Mouse (Mus musculus) megakaryocyte, embryonic 14.5 days (primary cell): ENCODE data around the gene Pole3. TPM values are rescaled to one million over a fixed set of nuclear protein-coding genes. Genes with fewer than 3 reads are reported as not detected.
"Not testable (repeated sequence)": the region's sequence is repeated elsewhere in the genome, so short reads cannot be mapped to it uniquely, and the experiment has no call there.

Experiments used
- H3K27me3 ChIP-seq: replicated peaks from 2 replicates; pipeline ENCODE3; 2012; ENCODE audit warnings: inconsistent platforms
- H3K36me3 ChIP-seq: replicated peaks from 2 replicates; pipeline ENCODE3; 2012; ENCODE audit warnings: low read length, inconsistent platforms, mixed read lengths
- H3K4me1 ChIP-seq: 2 replicates; pipeline ENCODE4 v1.6.1; 2012; ENCODE audit warnings: inconsistent platforms
- H3K4me3 ChIP-seq: replicated peaks from 2 replicates; pipeline ENCODE3; 2012; ENCODE audit warnings: moderate library complexity, mild to moderate bottlenecking, inconsistent platforms
- H3K9me3 ChIP-seq: 2 replicates; pipeline ENCODE4 v1.6.1; 2012; ENCODE audit warnings: inconsistent platforms
- FLI1 ChIP-seq: IDR thresholded peaks from 2 replicates; pipeline ENCODE4 v1.6.1; 2012; ENCODE audit warnings: low read length, inconsistent platforms, mixed read lengths
- GATA1 ChIP-seq: IDR thresholded peaks from 3 replicates; pipeline ENCODE4 v1.6.1; 2012; ENCODE audit warnings: mixed read lengths, low read length, inconsistent platforms, borderline replicate concordance
- polyA plus RNA-seq: library from polyadenylated mRNA; stranded (reverse); fragments of >175 nt; gene quantifications from 2 replicates; pipeline ENCODE4 v1.2.3, GENCODE M21; 2012; ENCODE audit warnings: low replicate concordance; ENCODE audit not compliant: insufficient read depth

Pole3 gene
- polyA plus RNA-seq, 1 experiment: 21.6 TPM

- Histone ChIP-seq H3K4me1 (peaks cover 12% of the 10 kb centered on the region), H3K27me3 (peaks cover 39% of the 10 kb centered on the region), H3K36me3 (peaks cover 10% of the 10 kb centered on the region), H3K4me3 (peak overlapping the region; percentile 24), H3K9me3 (no peaks in the 10 kb centered on the region)
- TF ChIP-seq GATA1 (no peak), FLI1 (no peak)
These were observed 30.6 kb downstream of the Pole3 start for GRCm38 (mm10) chr4:62494230-62494629.

DNA sequence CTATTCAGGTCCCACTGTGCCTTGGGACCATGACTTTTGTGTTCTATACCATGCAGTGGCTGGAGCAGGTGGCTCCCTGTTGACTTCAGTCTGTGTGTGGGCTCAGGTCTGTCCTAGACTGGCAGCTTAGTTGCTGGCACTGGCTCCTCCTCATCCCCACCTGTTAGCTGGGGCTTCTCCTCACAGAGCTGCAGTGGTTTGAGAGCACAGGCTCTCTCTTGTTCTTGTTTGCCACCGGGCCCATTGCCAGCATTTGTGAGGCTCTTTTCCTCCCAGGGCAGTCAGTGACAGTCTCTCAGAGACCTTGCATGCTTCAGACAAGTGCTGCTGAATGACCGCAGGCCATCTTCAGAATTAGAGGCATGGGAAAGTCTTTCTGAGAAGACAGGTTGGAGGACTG, 32.2 kb downstream of the Pole3 start:
- TF ChIP-seq GATA1: no peak
- no peak for TF ChIP-seq FLI1
- no peaks in the 10 kb centered on the region for H3K36me3 ChIP-seq
- peaks cover 12% of the 10 kb centered on the region for H3K4me1 ChIP-seq
- H3K9me3 ChIP-seq: no peaks in the 10 kb centered on the region
- peaks cover 45% of the 10 kb centered on the region for H3K27me3 ChIP-seq
- no peak overlapping the region for H3K4me3 ChIP-seq

- Histone ChIP-seq H3K4me3 (no peak overlapping the region), H3K27me3 (peaks cover 26% of the 10 kb centered on the region), H3K9me3 (no peaks in the 10 kb centered on the region), H3K36me3 (no peaks in the 10 kb centered on the region), H3K4me1 (peaks cover 32% of the 10 kb centered on the region)
- TF ChIP-seq GATA1: no peak
- TF ChIP-seq FLI1: no peak
These were observed 37.0 kb downstream of the Pole3 start for GRCm38 (mm10) chr4:62487914-62488313.

- no peaks in the 10 kb centered on the region for H3K9me3 ChIP-seq
- no peak for TF ChIP-seq FLI1
- no peak for TF ChIP-seq GATA1
- peaks cover 32% of the 10 kb centered on the region for H3K4me1 ChIP-seq
- H3K4me3 ChIP-seq: no peak overlapping the region
- peaks cover 21% of the 10 kb centered on the region for H3K27me3 ChIP-seq
- H3K36me3 ChIP-seq: no peaks in the 10 kb centered on the region
These were observed 37.7 kb downstream of the Pole3 start for GRCm38 (mm10) chr4:62487172-62487571.

DNA sequence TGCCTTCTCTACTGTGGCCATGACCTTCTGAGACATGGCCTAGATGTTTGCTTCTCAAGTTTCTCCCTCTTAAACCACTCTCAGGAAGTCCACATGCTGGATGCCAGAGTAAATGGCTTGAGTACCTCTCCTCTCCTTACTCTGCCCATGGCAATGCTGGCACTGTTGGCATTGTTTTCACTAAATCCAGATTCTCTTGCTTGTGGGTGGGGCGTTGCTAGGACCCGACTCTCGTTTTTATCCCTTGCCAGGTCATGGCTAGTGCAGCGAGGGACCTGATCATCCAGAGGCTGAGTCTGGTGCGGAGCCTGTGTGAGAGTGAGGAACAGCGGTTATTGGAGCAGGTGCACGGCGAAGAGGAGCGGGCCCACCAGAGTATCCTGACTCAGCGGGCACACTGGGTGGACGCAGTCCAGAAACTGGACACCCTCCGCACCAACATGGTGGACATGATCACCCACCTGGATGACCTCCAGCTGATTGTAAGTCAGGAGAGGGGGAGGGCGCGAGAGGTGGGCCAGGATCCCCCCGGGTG, 38.6 kb downstream of the Pole3 start:
- H3K27me3 ChIP-seq: peaks cover 22% of the 10 kb centered on the region
- H3K9me3 ChIP-seq: no peaks in the 10 kb centered on the region
- H3K4me3 ChIP-seq: no peak overlapping the region
- TF ChIP-seq GATA1 (no peak), FLI1 (no peak)
- H3K4me1 ChIP-seq: peaks cover 34% of the 10 kb centered on the region
- no peaks in the 10 kb centered on the region for H3K36me3 ChIP-seq

DNA sequence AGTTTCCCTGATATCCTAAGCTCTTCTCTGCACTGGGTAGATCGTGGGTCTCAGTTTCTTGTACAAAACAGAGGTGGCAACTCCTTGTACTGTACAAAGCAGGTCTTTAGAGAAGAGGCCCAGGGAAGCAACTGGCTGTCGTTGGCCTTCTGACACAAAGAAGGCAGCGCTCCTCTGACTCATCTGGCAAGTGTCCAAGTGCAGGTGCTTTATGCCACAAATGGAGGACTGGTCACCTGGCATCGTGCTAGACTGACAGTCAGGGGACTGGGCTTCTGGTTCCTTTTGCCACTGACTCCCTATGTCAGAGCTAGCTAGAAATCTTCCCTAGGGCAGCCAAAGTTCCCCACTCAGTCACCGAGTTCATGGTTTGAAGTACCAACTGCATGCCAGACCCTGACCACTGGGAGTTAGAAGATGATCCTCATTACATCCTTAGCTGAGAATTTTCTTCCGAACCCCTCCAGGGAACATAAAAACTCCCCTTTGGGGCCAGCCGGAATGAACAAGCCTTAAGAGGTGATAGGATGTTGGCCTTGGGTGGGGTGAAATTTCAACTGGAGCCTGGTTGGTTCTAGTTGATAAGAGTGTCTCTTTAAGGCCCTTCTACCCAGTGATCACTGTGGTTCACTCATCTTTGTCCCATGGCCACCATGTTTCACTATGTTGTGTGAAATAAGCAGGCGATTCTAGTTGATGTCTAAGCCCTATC, 39.3 kb downstream of the Pole3 start:
- Histone ChIP-seq H3K36me3 (no peaks in the 10 kb centered on the region), H3K4me3 (no peak overlapping the region), H3K9me3 (no peaks in the 10 kb centered on the region), H3K27me3 (peaks cover 25% of the 10 kb centered on the region), H3K4me1 (peaks cover 40% of the 10 kb centered on the region)
- TF ChIP-seq FLI1 (no peak), GATA1 (no peak)

- no peak for TF ChIP-seq GATA1
- no peak for TF ChIP-seq FLI1
- H3K27me3 ChIP-seq: peaks cover 29% of the 10 kb centered on the region
- H3K36me3 ChIP-seq: no peaks in the 10 kb centered on the region
- no peak overlapping the region for H3K4me3 ChIP-seq
- H3K9me3 ChIP-seq: no peaks in the 10 kb centered on the region
- H3K4me1 ChIP-seq: peaks cover 47% of the 10 kb centered on the region
These were observed 39.9 kb downstream of the Pole3 start for GRCm38 (mm10) chr4:62484928-62485327.

DNA sequence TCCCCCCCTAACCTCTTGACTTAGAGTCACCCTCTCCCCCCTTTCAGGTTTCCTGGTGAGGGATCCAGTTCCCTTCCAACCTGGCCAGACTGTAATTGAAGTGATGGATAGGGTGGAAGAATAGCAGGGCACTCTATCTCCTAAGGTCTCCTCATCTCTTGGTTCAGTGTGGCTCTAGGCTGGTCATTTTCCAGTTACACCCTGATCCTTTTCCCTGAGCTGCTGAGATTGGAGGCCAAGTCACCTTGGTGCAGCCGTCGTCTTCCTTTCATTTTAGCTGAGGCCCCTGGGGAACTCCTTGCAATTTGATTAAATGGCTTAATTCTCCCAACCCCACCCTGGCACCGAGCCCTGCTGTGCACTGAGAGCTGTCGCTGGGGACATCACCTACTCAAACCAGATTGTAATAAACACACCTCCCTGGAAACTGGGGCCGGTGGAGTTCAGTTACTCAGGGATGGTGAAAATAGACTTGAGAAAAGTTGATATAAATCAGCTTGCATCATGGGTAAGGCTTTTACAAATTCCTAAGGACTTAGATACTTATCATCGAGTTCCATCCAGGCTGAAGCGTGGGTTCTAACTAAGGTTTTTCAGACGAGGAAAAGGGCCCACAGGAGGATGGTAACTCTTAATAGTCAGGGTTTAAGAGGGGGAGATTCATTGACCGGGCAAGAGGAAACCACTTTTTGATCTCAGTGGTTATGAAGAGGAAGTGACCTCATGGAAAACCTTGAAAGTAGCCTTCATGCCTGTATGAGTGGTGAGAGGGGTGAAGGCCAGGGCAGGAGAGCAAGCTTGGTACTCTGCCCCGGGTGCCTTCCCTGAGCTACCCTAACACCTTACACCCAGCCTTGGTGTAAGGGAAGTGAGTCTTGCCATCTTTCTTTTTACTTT, 43.9 kb downstream of the Pole3 start:
- no peaks in the 10 kb centered on the region for H3K36me3 ChIP-seq
- H3K4me3 ChIP-seq: peak overlapping the region; percentile 23
- H3K9me3 ChIP-seq: no peaks in the 10 kb centered on the region
- peaks cover 55% of the 10 kb centered on the region for H3K4me1 ChIP-seq
- no peak for TF ChIP-seq FLI1
- TF ChIP-seq GATA1: no peak
- peaks cover 31% of the 10 kb centered on the region for H3K27me3 ChIP-seq

- no peaks in the 10 kb centered on the region for H3K9me3 ChIP-seq
- H3K36me3 ChIP-seq: no peaks in the 10 kb centered on the region
- peaks cover 47% of the 10 kb centered on the region for H3K4me1 ChIP-seq
- TF ChIP-seq GATA1: no peak
- TF ChIP-seq FLI1: no peak
- H3K27me3 ChIP-seq: peaks cover 31% of the 10 kb centered on the region
- H3K4me3 ChIP-seq: peak within 1 kb of the TSS; percentile 86
These were observed 44.7 kb downstream of the Pole3 start, which contains the start of gene Bspry for GRCm38 (mm10) chr4:62479937-62480708. Gene Bspry, plus strand, starts transcription at chr4:62480053.

GRCm38 (mm10) chr4:62479593-62479936, 45.3 kb downstream of the Pole3 start:
- not testable (repeated sequence) for H3K36me3 ChIP-seq, H3K9me3 ChIP-seq
- Histone ChIP-seq H3K27me3 (peaks cover 31% of the 10 kb centered on the region), H3K4me1 (peaks cover 41% of the 10 kb centered on the region), H3K4me3 (peak overlapping the region; percentile 86)
